Mouse (Mus musculus) liver, adult 2 months (tissue): ENCODE data around the gene Atp6v1b1. TPM values are rescaled to one million over a fixed set of nuclear protein-coding genes. Genes with fewer than 3 reads are reported as not detected.

Experiments
- DNase-seq: peaks from one replicate; pipeline ENCODE4 v3.0.0-alpha.2; 2011; ENCODE audit warnings: low read depth, low spot score; ENCODE audit errors: extremely low read depth
- H3K27ac ChIP-seq: fragments of 200-500 bp; replicated peaks from 2 replicates; pipeline ENCODE4 v1.5.1; 2012; ENCODE audit warnings: low read depth, mild to moderate bottlenecking, control low read depth, inconsistent platforms, low read length; ENCODE audit not compliant: insufficient read depth
- H3K27me3 ChIP-seq: fragments of 200-500 bp; 2 replicates; pipeline ENCODE4 v1.6.1; 2012; ENCODE audit warnings: mild to moderate bottlenecking, moderate library complexity, low read length, inconsistent platforms; ENCODE audit not compliant: control insufficient read depth, insufficient read depth
- H3K36me3 ChIP-seq: fragments of 200-500 bp; 2 replicates; pipeline ENCODE4 v1.6.1; 2012; ENCODE audit warnings: low read length, inconsistent platforms; ENCODE audit not compliant: control insufficient read depth, insufficient read depth
- H3K4me1 ChIP-seq: fragments of 200-500 bp; 2 replicates; pipeline ENCODE4 v1.6.1; 2011; ENCODE audit warnings: low read length; ENCODE audit not compliant: control insufficient read depth, insufficient read depth
- H3K4me3 ChIP-seq: fragments of 200-500 bp; 2 replicates; pipeline ENCODE4 v1.5.1; 2011; ENCODE audit warnings: low read depth, mild to moderate bottlenecking, control low read depth, low read length, moderate library complexity; ENCODE audit not compliant: insufficient read depth
- H3K79me2 ChIP-seq: fragments of 200-500 bp; 2 replicates; pipeline ENCODE4 v1.6.1; 2012; ENCODE audit warnings: inconsistent platforms, mild to moderate bottlenecking, low read length, moderate library complexity; ENCODE audit not compliant: control insufficient read depth, insufficient read depth
- H3K9ac ChIP-seq: fragments of 200-500 bp; 2 replicates; pipeline ENCODE4 v1.6.1; 2012; ENCODE audit warnings: low read depth, mild to moderate bottlenecking, control low read depth, inconsistent platforms, low read length
- CTCF ChIP-seq: fragments of 200-500 bp; IDR thresholded peaks from 2 replicates; pipeline ENCODE4 v1.5.1; 2011; ENCODE audit warnings: low read depth, low read length, control low read depth
- POLR2A ChIP-seq: fragments of 200-500 bp; IDR thresholded peaks from 2 replicates; pipeline ENCODE4 v1.6.1; 2011; ENCODE audit warnings: low read length, control low read depth; ENCODE audit not compliant: insufficient read depth; ENCODE audit errors: extremely low read depth
- WGBS: fragments of 180-500 bp; shearing (Covaris S2); methylation state at CpG from one replicate; pipeline ENCODE4 v1.1.7; 2018; 5-methylcytosine and 5-hydroxymethylcytosine counted together
- polyA plus RNA-seq: library from polyadenylated mRNA; depleted of rRNA; stranded (reverse); fragments of >200 nt; gene quantifications from 2 replicates; pipeline ENCODE4 v1.2.3, GENCODE M21; 2012
- total RNA-seq: library from RNA; depleted of rRNA; stranded (reverse); fragments of >200 nt; gene quantifications from 2 replicates; pipeline ENCODE4 v1.2.3, GENCODE M21; 2014

The Atp6v1b1 gene
- total and polyA plus RNA-seq, 2 experiments: not detected

- 76% methylated on average over 5 of the region's 5 CpGs for WGBS
- no peak overlapping the region for H3K4me3 ChIP-seq
- TF ChIP-seq POLR2A (no peak), CTCF (no peak)
- H3K9ac ChIP-seq: no peak overlapping the region
- no peak for DNase-seq
- H3K79me2 ChIP-seq: no peaks in the 10 kb centered on the region
- H3K36me3 ChIP-seq: no peaks in the 10 kb centered on the region
- H3K4me1 ChIP-seq: peaks cover 2% of the 10 kb centered on the region
- no peak overlapping the region for H3K27ac ChIP-seq
- no peaks in the 10 kb centered on the region for H3K27me3 ChIP-seq
These were observed 1.3 kb downstream of the Atp6v1b1 start for GRCm38 (mm10) chr6:83744126-83744525.

GRCm38 (mm10) chr6:83744557-83744956 is 1.8 kb downstream of the Atp6v1b1 start:
- DNase-seq: no peak
- WGBS: 84% methylated on average over 5 of the region's 5 CpGs
- Histone ChIP-seq H3K36me3 (no peaks in the 10 kb centered on the region), H3K27me3 (no peaks in the 10 kb centered on the region), H3K27ac (no peak overlapping the region), H3K4me3 (no peak overlapping the region), H3K79me2 (no peaks in the 10 kb centered on the region), H3K4me1 (peaks cover 2% of the 10 kb centered on the region), H3K9ac (no peak overlapping the region)
- TF ChIP-seq CTCF (no peak), POLR2A (no peak)

- no peak for TF ChIP-seq POLR2A
- TF ChIP-seq CTCF: no peak
- 44% methylated on average over 2 of the region's 2 CpGs for WGBS
- Histone ChIP-seq H3K36me3 (no peaks in the 10 kb centered on the region), H3K9ac (no peak overlapping the region), H3K27me3 (no peaks in the 10 kb centered on the region), H3K4me3 (no peak overlapping the region), H3K27ac (no peak overlapping the region), H3K4me1 (peaks cover 2% of the 10 kb centered on the region), H3K79me2 (no peaks in the 10 kb centered on the region)
- peak; percentile 59 for DNase-seq
These were observed 2.7 kb downstream of the Atp6v1b1 start for GRCm38 (mm10) chr6:83745466-83745865.

- no peak for TF ChIP-seq CTCF
- TF ChIP-seq POLR2A: no peak
- Histone ChIP-seq H3K4me3 (no peak overlapping the region), H3K79me2 (no peaks in the 10 kb centered on the region), H3K36me3 (no peaks in the 10 kb centered on the region), H3K27ac (no peak overlapping the region), H3K27me3 (no peaks in the 10 kb centered on the region), H3K9ac (no peak overlapping the region), H3K4me1 (no peaks in the 10 kb centered on the region; the same call in 1 of the 2 replicates)
- 80% methylated on average over 3 of the region's 3 CpGs for WGBS
- no peak for DNase-seq
These were observed 6.5 kb downstream of the Atp6v1b1 start for GRCm38 (mm10) chr6:83749286-83749685.

GRCm38 (mm10) chr6:83750171-83750684 is 7.4 kb downstream of the Atp6v1b1 start:
- Histone ChIP-seq H3K79me2 (no peaks in the 10 kb centered on the region), H3K9ac (no peak overlapping the region), H3K4me1 (no peaks in the 10 kb centered on the region; the same call in 1 of the 2 replicates), H3K4me3 (no peak overlapping the region), H3K27ac (no peak overlapping the region), H3K27me3 (no peaks in the 10 kb centered on the region), H3K36me3 (no peaks in the 10 kb centered on the region)
- TF ChIP-seq CTCF: peak; percentile 67
- no peak for TF ChIP-seq POLR2A
- peak; percentile 14 for DNase-seq
- 11% methylated on average over 11 of the region's 11 CpGs for WGBS

GRCm38 (mm10) chr6:83756051-83756450 is 13.3 kb downstream of the Atp6v1b1 start:
- H3K9ac ChIP-seq: no peak overlapping the region
- H3K27me3 ChIP-seq: no peaks in the 10 kb centered on the region
- H3K79me2 ChIP-seq: no peaks in the 10 kb centered on the region
- 80% methylated on average over 9 of the region's 9 CpGs for WGBS
- H3K27ac ChIP-seq: no peak overlapping the region
- H3K4me3 ChIP-seq: no peak overlapping the region
- TF ChIP-seq POLR2A (no peak), CTCF (no peak)
- no peaks in the 10 kb centered on the region for H3K4me1 ChIP-seq
- no peaks in the 10 kb centered on the region for H3K36me3 ChIP-seq
- no peak for DNase-seq
